Mouse (Mus musculus) retina, postnatal 7 days (tissue): ENCODE results near the gene Nlrp4a.
"Not testable (repeated sequence)": the region's sequence is repeated elsewhere in the genome, so short reads cannot be mapped to it uniquely, and the experiment has no call there.

Experiments used
- DNase-seq: peaks from one replicate; pipeline ENCODE4 v3.0.0-alpha.2; 2012; ENCODE audit warnings: low read depth, low spot score

The Nlrp4a gene

DNA sequence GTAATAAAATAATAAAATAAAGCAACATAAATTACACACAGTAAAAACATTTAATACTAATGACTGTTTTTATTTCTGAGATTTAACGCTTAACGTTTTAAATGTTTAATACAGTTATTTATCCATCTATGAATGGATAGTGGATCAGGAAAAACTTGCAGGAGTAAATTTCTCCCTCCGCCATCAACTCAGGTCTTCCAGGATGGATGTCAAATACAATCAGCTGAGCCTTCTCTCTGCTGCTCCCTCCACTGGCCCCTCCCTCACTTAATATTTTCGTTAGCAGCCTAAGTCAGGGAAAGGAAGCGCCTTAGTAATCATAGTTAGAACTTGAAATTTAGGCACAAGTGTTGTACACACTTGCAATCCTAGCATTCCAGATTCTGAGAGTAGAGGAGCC lies at the start of gene Nlrp4a:
TSS of gene Nlrp4a (plus strand) at position 301 of the 400 bp plus-strand sequence.
- no peak for DNase-seq

DNA sequence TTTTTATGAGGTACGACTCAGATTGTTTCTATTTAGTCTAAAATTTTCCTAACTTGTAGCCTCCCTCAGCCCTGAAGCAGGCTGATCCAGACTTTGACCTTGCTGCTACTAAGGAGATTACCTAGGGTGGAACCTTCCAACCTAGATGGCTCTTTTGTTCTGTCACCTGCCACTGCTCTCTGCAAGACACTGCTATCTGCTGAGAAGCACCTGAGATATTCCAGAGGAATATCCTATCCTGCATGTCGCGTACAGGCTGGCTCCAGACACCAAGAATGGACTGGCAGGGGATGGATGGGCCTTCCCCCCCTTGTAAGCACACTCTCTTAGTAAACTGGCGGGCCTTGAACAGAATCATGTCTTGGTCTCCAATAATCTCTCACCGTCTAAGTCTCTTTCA lies 48.2 kb upstream of the Nlrp4a start:
- not testable (repeated sequence) for DNase-seq

DNA sequence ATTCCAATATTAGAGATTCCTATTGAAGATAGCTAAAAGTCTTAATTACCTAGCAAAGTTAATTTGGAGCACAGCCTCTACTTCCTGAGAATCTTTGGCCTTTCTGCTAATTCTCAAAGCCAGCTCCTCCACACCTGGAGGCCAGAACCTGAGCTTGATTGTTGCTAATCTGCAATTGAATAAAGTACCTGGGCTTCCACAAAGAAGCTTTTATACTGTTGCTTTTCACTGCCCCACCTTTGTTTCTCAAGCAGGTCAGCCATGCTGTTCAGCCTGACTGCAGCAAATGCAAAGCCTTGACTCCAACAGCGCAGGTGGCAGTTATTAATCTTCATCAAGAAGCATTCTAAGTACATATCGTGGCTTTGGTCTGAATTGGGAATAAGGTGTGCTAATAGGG lies 43.8 kb upstream of the Nlrp4a start:
- DNase-seq = not testable (repeated sequence)

DNA sequence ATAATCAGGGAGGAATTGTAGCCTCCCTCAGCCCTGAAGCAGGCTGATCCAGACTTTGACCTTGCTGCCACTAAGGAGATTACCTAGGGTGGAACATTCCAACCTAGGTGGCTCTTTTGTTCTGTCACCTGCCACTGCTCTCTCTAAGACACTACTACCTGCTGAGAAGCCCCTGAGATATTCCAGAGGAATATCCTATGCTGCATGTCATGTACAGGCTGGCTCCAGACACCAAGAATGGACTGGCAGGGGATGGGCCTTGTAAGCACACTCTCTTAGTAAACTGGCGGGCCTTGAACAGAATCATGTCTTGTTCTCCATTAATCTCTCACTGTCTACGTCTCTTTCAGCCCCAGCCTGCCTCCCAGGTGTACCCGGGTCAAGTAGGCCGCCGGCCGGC lies 43.1 kb upstream of the Nlrp4a start:
- not testable (repeated sequence) for DNase-seq

DNA sequence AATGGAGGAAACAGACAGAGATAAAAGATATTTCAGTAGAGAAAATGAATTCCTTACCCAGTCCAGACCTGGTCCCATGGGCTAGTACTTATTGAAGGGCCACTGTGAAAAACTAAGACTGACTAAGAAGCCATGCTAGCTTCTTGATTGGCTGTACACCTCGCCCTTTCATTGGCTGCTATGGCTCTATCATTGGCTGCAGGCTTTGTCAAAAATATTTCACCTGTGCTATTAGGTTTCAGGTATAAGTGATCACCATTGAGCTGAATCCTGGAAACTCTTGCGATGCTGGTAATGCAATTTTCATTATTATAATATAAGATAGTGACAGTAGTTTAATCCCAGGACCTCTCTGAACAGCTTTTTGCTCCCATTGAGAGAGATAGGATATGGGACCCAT lies 31.3 kb upstream of the Nlrp4a start, which contains the start of gene Nlrp9c:
TSS of gene Nlrp9c (minus strand) at position 101 of the 400 bp plus-strand sequence.
- not testable (repeated sequence) for DNase-seq

DNA sequence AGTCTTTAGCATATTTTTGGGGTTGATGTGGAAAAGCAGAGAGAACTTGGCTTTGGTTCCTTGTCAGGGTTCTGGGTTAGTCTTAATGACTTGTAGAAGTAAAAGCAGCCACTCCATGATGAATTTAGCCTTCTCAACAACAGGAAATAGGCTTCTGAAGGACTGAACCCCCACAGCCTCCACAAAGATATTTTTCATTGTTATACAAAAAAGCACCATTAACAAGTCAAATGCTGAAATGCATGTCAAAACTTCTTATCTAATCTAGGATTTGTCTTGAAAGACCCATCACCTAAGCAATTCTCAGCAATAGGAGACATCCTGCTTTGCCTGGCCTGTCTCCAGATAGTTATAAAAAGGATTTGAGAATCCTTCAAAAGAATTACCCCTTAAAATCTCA lies 41.8 kb downstream of the Nlrp4a start:
- DNase-seq = no peak

DNA sequence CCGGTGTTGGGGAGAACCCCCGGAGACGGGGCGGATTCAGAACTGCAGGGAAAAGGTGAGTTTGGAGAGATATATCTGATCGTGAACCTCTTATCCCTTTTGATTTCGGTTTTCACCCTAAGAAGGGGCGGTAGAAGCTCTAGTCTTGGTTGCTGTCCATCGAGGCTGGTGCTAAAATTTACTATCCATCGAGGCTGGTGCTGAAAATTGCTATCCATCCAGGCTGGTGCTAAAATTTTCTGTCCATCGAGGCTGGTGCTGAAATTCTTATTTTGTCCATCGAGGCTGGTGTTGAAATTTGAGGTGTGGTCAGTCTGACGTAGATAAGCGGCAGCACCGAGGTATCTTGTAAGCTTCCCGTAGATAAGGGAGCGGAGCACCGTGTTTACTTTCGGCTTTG lies 54.6 kb downstream of the Nlrp4a start:
- not testable (repeated sequence) for DNase-seq
